Mouse (Mus musculus) kidney, embryonic 14.5 days (tissue): ENCODE results near the gene Bach2. TPM values are rescaled to one million over a fixed set of nuclear protein-coding genes. Genes with fewer than 3 reads are reported as not detected.

Experiments
- ATAC-seq: fragments of 200-750 bp; cut with Nextera tagmentation; 2 replicates; pipeline ENCODE4 v1.8.0; 2017; ENCODE audit warnings: moderate number of reproducible peaks, mild to moderate bottlenecking, moderate TSS enrichment, moderate library complexity; ENCODE audit not compliant: low FRiP score, low TSS enrichment
- H3K27ac ChIP-seq: fragments of 300-500 bp; sonication (generic); 2 replicates; pipeline ENCODE4 v1.5.1; 2014; ENCODE audit warnings: low read depth, mild to moderate bottlenecking, low read length, moderate library complexity, mixed read lengths
- H3K27me3 ChIP-seq: fragments of 300-500 bp; sonication (generic); 2 replicates; pipeline ENCODE4 v1.6.1; 2014; ENCODE audit warnings: mild to moderate bottlenecking, low read length; ENCODE audit not compliant: control insufficient read depth, insufficient read depth
- H3K36me3 ChIP-seq: fragments of 300-500 bp; sonication (generic); 2 replicates; pipeline ENCODE4 v1.6.1; 2014; ENCODE audit warnings: low read length, mixed read lengths; ENCODE audit not compliant: control insufficient read depth, insufficient read depth
- H3K4me1 ChIP-seq: fragments of 300-500 bp; sonication (generic); 2 replicates; pipeline ENCODE4 v1.6.1; 2014; ENCODE audit warnings: low read length, mixed read lengths; ENCODE audit not compliant: control insufficient read depth, insufficient read depth
- H3K4me2 ChIP-seq: fragments of 300-500 bp; sonication (generic); replicated peaks from 2 replicates; pipeline ENCODE4 v1.6.1; 2014; ENCODE audit warnings: low read depth, mild to moderate bottlenecking, low read length
- H3K4me3 ChIP-seq: fragments of 300-500 bp; sonication (generic); 2 replicates; pipeline ENCODE4 v1.5.1; 2014; ENCODE audit warnings: mild to moderate bottlenecking, low read length
- H3K9ac ChIP-seq: fragments of 300-500 bp; sonication (generic); 2 replicates; pipeline ENCODE4 v1.6.1; 2014; ENCODE audit warnings: low read depth, mild to moderate bottlenecking, low read length, moderate library complexity
- H3K9me3 ChIP-seq: fragments of 300-500 bp; sonication (generic); 2 replicates; pipeline ENCODE4 v1.6.1; 2016; ENCODE audit warnings: low read length; ENCODE audit not compliant: control insufficient read depth
- WGBS: fragments of 180-500 bp; shearing (Covaris S2); extraction: QIAGEN DNeasy Blood & Tissue Kit; methylation state at CpG from one replicate; pipeline ENCODE4 v1.1.7; 2014; 5-methylcytosine and 5-hydroxymethylcytosine counted together
- polyA plus RNA-seq: library from polyadenylated mRNA; unstranded; fragments of >200 nt; fragmentation: Nextera tagmentation; extraction: Ambion mirVana; gene quantifications from 2 replicates; pipeline ENCODE4 v1.2.1, GENCODE M21; 2014

Bach2 gene
- polyA plus RNA-seq, 1 experiment from 2014 or later, result 13.3 TPM

DNA sequence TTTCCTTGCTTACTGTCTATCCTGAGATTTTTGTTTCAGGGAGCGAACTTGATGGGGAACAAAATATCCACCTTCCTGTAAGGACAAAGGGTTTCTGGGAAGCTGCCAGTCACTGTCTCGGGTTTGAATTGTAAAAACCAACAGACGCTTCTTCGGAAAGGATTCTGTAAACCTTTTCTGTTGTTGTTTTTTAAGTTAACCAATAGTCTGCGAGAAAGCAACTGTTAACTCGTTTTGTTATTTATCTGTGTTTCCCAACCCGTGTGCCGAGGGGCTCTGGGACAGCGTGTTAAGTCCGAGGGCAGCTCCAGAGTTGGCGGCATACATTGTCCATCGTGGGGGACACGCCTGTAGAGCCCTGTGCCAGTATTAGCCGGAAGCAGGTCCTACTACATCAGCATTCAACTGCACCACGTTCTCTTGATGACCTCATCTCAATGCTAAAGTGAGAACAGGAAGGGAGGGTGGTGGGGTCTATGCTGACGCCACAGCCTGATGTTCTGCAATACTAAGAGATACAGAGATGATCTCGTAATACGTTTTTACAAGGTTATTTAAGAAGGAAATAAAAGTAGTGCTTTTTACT is 113.2 kb downstream of the Bach2 start:
- Histone ChIP-seq H3K4me3 (no peak overlapping the region), H3K9ac (no peak overlapping the region), H3K9me3 (no peaks in the 10 kb centered on the region), H3K27ac (no peak overlapping the region), H3K4me2 (no peak overlapping the region), H3K36me3 (no peaks in the 10 kb centered on the region), H3K4me1 (peaks cover 8% of the 10 kb centered on the region; the same call in 1 of the 2 replicates), H3K27me3 (no peaks in the 10 kb centered on the region)
- ATAC-seq, result 0 out of 2 replicates have a peak, but pooled peaks have one; percentile 26
- WGBS, result 67% methylated on average over 18 of the region's 18 CpGs

DNA sequence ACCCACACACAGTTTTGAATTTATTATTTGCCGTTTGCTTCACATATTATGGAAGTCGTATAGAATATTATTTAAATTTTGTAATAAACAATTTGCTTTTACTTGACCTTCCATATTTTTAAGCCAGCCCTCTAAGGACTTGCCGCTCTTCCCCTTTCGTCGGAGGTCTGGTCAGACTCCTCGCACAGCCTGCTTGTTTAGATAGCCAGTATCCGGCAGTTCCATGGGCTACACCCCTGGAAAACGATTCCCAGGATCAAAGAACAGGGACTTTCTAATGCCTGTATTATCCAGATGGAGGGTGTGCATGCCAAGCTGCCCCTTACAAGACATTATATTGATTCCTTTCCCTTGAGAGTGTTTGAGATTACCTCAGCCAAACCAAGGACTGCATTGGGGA is 113.8 kb downstream of the Bach2 start:
- no peaks in the 10 kb centered on the region for H3K9me3 ChIP-seq
- H3K36me3 ChIP-seq, result no peaks in the 10 kb centered on the region
- H3K27ac ChIP-seq, result no peak overlapping the region; the same call in 1 of the 2 replicates
- H3K9ac ChIP-seq, result no peak overlapping the region
- 50% methylated on average over 8 of the region's 8 CpGs for WGBS
- no peaks in the 10 kb centered on the region for H3K27me3 ChIP-seq
- H3K4me1 ChIP-seq, result peaks cover 8% of the 10 kb centered on the region; the same call in 1 of the 2 replicates
- H3K4me2 ChIP-seq, result no peak overlapping the region
- ATAC-seq, result peak; percentile 49; the same call in 1 of the 2 replicates
- no peak overlapping the region for H3K4me3 ChIP-seq

DNA sequence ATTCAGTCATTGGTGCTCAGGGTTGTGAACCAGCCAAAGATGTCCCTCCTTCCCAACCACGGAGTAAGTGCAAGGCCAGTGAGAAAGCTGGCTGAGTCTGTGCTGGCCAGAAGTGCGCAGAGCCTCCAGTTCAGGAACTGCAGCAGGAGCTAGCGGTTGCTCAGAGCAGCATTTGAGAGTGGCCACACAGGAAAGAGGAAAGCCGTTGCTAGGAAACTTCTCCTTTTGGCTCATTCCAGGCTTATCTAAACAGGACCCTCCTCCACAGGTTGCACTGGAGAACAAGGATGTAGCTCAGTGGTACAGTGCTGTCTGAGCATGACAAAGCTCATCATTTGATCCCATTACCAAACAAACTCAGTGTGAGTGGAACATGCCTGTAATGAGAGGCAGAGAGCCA is 114.2 kb downstream of the Bach2 start:
- H3K4me2 ChIP-seq, result no peak overlapping the region
- H3K27ac ChIP-seq, result no peak overlapping the region; the same call in 1 of the 2 replicates
- 20% methylated on average over 4 of the region's 4 CpGs for WGBS
- no peaks in the 10 kb centered on the region for H3K9me3 ChIP-seq
- no peak overlapping the region for H3K4me3 ChIP-seq
- no peak overlapping the region for H3K9ac ChIP-seq
- peak; percentile 82; the same call in 1 of the 2 replicates for ATAC-seq
- H3K36me3 ChIP-seq, result no peaks in the 10 kb centered on the region
- H3K4me1 ChIP-seq, result peaks cover 8% of the 10 kb centered on the region; the same call in 1 of the 2 replicates
- no peaks in the 10 kb centered on the region for H3K27me3 ChIP-seq

DNA sequence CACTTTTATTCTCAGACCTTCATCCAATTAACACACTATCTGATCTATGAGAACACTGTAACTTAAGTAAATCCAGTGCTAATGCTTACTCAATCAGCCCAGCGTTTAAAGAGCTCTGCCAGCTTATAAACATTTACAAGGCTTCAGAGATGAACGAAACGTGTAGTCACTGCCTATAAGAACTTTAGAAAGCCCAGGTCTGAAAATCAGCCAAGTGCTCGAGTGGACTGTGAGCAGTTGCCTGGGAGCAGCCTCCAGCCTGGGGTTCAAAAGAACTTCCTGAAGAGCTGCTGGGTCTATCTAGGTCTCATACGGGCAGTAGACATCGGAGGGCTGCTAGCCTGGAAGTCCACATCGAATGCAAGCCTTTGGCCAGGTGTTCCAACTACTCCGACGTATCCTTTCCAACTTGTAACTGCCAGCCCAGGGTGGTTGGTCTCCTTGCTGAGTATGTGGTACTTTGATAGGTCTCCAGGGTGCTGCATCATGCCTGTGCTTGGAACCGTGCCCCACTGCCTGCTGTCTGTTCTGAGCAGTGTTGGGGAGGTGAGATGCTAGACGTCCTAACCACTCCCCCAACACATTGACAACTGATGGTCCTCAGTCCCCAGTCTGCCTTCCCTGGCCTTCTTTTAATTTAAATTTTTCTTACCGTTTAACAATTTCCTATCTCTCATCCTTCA is 117.5 kb downstream of the Bach2 start:
- 76% methylated on average over 12 of the region's 12 CpGs for WGBS
- Histone ChIP-seq H3K4me3 (no peak overlapping the region), H3K4me1 (peaks cover 15% of the 10 kb centered on the region; the same call in 1 of the 2 replicates), H3K9ac (no peak overlapping the region), H3K9me3 (no peaks in the 10 kb centered on the region), H3K4me2 (no peak overlapping the region), H3K27me3 (no peaks in the 10 kb centered on the region), H3K36me3 (no peaks in the 10 kb centered on the region), H3K27ac (no peak overlapping the region)
- no peak for ATAC-seq

DNA sequence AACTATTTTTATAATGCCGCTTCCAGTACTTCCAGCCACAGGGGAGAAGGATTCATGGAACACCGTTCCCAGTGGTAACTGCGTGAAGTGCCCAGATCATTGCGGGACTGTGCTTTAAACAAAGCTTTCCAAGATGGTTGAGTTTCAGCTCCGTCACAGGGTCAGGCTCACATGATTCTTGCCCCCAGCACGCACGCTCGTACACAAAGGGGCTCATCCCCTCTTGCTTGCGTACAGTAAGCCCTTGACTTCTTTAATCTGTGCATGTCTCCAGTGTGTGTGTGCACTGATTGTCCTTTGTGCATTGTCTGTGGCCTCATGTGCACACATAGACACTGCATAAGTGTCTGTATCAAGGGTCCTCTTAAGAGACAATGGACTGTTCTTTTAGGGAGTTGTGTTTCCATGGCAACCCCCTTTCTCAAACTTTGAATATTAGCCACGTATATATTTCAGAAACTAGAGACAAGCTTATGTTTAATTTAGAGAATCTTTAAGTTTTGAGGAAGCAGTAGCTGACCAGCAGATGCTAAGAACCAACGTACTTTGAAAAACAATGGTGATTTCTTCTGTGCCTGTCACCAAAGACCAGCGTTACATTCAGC is 119.5 kb downstream of the Bach2 start:
- 78% methylated on average over 12 of the region's 12 CpGs for WGBS
- ATAC-seq, result 0 out of 2 replicates have a peak, but pooled peaks have one; percentile 32
- peaks cover 8% of the 10 kb centered on the region; the same call in 1 of the 2 replicates for H3K4me1 ChIP-seq

DNA sequence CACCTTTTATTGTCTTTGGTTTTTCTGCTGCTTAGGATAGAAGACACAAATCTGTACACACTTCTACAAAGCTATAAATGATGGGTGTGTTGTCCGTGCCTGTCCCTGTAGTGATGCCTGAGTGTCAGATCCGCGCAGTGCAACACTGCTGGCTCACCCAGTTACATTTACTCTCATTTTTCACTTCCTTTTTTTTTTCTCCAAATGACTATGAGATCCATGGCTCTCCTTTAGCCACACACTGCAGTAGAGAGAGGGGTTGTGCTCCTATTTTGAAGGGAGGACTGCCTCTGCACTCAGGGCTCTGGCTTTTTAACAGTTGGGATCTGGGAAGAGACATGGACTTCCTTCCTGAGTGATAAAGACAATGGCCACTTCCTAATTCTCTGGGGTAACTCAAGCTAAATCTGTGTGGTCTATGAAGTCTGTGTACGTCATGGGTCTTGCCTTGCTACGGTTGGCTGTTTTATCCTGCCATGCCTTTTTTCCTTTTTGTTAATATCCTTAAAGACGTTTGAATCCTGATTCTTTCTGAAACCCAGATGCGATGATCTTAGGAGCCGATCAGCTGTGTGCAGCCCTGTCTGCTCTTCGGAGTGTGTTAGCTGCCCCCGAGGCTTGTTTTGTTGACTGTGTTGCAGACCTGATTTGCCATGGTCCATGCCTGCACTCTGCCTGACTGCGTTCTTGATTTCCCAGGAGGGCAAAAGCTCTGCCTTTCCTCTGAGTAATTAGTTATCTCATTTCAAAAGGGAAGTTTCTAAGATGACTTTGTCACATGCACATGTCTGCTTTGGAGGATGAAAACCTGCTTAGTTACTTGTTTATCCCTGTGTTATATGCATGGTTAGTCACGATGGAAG is 120.2 kb downstream of the Bach2 start:
- Histone ChIP-seq H3K27me3 (no peaks in the 10 kb centered on the region), H3K4me1 (0 out of 2 replicates have a peak, but pooled peaks cover 10% of the 10 kb centered on the region), H3K36me3 (no peaks in the 10 kb centered on the region), H3K4me2 (no peak overlapping the region), H3K4me3 (no peak overlapping the region), H3K27ac (peak overlapping the region; percentile 17; the same call in 1 of the 2 replicates), H3K9me3 (no peaks in the 10 kb centered on the region), H3K9ac (no peak overlapping the region)
- ATAC-seq, result no peak
- 52% methylated on average over 12 of the region's 12 CpGs for WGBS

More for the DNA sequence above, 119.5 kb downstream of the Bach2 start:
- H3K4me2 ChIP-seq, result no peak overlapping the region
- H3K36me3 ChIP-seq, result no peaks in the 10 kb centered on the region
- H3K27me3 ChIP-seq, result no peaks in the 10 kb centered on the region
- H3K4me3 ChIP-seq, result no peak overlapping the region
- H3K9me3 ChIP-seq, result no peaks in the 10 kb centered on the region
- no peak overlapping the region for H3K9ac ChIP-seq
- H3K27ac ChIP-seq, result peak overlapping the region; percentile 17; the same call in 1 of the 2 replicates

DNA sequence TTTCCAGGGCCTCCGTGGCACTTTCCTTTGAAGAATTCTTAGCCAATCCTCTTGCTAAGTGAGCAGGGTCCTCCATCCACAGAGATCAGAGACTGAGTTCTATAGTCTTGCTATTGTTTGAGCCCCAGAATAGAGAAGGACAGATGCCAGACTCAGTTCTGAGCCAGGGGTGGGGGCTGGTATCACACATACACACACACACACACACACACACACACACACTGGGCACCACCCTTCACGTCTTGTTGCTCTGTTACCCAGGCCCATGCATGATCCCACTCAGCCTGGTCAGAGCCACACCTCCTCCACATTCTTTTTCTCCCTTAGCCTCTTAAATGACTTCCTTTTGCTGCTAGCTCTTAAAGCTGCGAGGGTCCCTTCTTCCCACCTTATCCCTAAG is 121.0 kb downstream of the Bach2 start:
- no peaks in the 10 kb centered on the region for H3K36me3 ChIP-seq
- no peak overlapping the region; the same call in 1 of the 2 replicates for H3K27ac ChIP-seq
- H3K9me3 ChIP-seq, result no peaks in the 10 kb centered on the region
- 0 out of 2 replicates have a peak, but pooled peaks cover 11% of the 10 kb centered on the region for H3K4me1 ChIP-seq
- H3K9ac ChIP-seq, result no peak overlapping the region
- WGBS, result 34% methylated on average over 3 of the region's 3 CpGs
- H3K27me3 ChIP-seq, result no peaks in the 10 kb centered on the region
- no peak for ATAC-seq
- no peak overlapping the region for H3K4me3 ChIP-seq
- no peak overlapping the region for H3K4me2 ChIP-seq

DNA sequence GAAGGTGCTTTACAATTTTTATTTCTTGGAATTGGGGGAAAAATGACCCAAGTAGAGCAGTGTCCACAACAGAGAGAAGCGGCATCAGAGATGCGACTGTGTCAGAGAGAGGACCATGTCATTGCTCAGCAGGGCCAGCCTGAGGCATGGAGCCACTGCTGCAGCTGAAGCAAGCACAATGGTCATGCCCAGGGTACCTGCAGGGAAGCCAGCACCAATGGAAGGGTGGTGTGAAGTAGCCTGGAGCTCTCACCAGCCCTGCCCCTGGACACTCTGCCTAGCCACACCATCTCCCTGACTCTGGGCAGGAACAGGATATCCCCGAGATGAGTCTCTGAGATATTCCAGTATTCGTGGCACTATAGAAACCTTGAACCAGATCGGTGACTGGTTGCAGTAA is 121.9 kb downstream of the Bach2 start:
- ATAC-seq, result no peak
- H3K4me1 ChIP-seq, result 0 out of 2 replicates have a peak, but pooled peaks cover 11% of the 10 kb centered on the region
- WGBS, result 90% methylated on average over 5 of the region's 5 CpGs

More for the DNA sequence above, 121.9 kb downstream of the Bach2 start:
- Histone ChIP-seq H3K9me3 (no peaks in the 10 kb centered on the region), H3K4me3 (no peak overlapping the region), H3K36me3 (no peaks in the 10 kb centered on the region), H3K27ac (no peak overlapping the region), H3K27me3 (no peaks in the 10 kb centered on the region), H3K9ac (no peak overlapping the region), H3K4me2 (no peak overlapping the region)
